Mouse (Mus musculus) E14TG2a.4 (cell line): ENCODE data around the gene 3110040M04Rik.
A peak's percentile ranks its signal among the peaks of the same experiment; 100 is the strongest.

Source experiments
- H3K27me3 ChIP-seq: 2 replicates; pipeline ENCODE4 v1.6.1; 2014; ENCODE audit warnings: low read length, control low read depth; ENCODE audit not compliant: insufficient read depth
- H3K36me3 ChIP-seq: 2 replicates; pipeline ENCODE4 v1.6.1; 2014; ENCODE audit warnings: low read length, control low read depth; ENCODE audit not compliant: insufficient read depth
- H3K4me1 ChIP-seq: replicated peaks from 2 replicates; pipeline ENCODE4 v1.6.1; 2014; ENCODE audit warnings: low read depth, low read length, control low read depth
- H3K4me3 ChIP-seq: replicated peaks from 2 replicates; pipeline ENCODE4 v1.5.1; 2014; ENCODE audit warnings: mild to moderate bottlenecking, low read length
- H3K9me3 ChIP-seq: 2 replicates; pipeline ENCODE4 v1.6.1; 2014; ENCODE audit warnings: low read length, control low read depth
- CTCF ChIP-seq: conservative IDR thresholded peaks from 2 replicates; pipeline ENCODE4 v1.5.1; 2014; ENCODE audit warnings: low read length
- NANOG ChIP-seq: IDR thresholded peaks from 2 replicates; pipeline ENCODE4 v1.6.1; 2014; ENCODE audit warnings: borderline replicate concordance, low read length, mixed read lengths
- POU5F1 ChIP-seq: IDR thresholded peaks from 2 replicates; pipeline ENCODE4 v1.6.1; 2014; ENCODE audit warnings: low read length, borderline replicate concordance

Gene 3110040M04Rik

DNA sequence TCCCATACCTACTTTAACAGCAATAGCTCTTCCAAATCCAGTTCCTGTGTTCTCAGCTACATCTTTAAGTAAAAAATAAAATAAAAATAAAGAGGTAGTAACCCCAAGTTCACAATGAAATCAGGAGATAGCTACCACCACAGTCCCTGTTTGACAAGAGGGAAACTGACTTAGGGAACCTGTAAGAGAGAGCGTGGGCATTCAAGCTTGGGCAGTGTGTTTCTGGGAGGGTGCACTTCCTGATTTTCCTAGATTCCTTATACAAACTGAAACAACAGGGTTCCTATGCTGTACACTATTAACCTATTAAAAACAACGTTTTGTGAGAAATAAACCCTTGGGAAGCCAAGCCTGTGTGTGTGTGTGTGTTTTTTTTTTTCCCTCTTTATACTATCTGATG is 10.9 kb downstream of the 3110040M04Rik start:
- no peaks in the 10 kb centered on the region for H3K36me3 ChIP-seq
- no peak for TF ChIP-seq CTCF
- TF ChIP-seq NANOG, result no peak
- TF ChIP-seq POU5F1, result no peak

GRCm38 (mm10) chr1:151215985-151216384 is 12.1 kb downstream of the 3110040M04Rik start:
- Histone ChIP-seq H3K27me3 (no peaks in the 10 kb centered on the region), H3K4me1 (peaks cover 22% of the 10 kb centered on the region), H3K4me3 (no peak overlapping the region), H3K36me3 (no peaks in the 10 kb centered on the region), H3K9me3 (no peaks in the 10 kb centered on the region)
- no peak for TF ChIP-seq CTCF
- no peak for TF ChIP-seq NANOG
- TF ChIP-seq POU5F1, result no peak

More for the DNA sequence above, 10.9 kb downstream of the 3110040M04Rik start:
- no peaks in the 10 kb centered on the region for H3K9me3 ChIP-seq
- H3K4me1 ChIP-seq, result peaks cover 15% of the 10 kb centered on the region
- no peaks in the 10 kb centered on the region for H3K27me3 ChIP-seq
- no peak overlapping the region for H3K4me3 ChIP-seq

- Histone ChIP-seq H3K27me3 (no peaks in the 10 kb centered on the region), H3K36me3 (no peaks in the 10 kb centered on the region), H3K4me1 (peaks cover 22% of the 10 kb centered on the region), H3K9me3 (no peaks in the 10 kb centered on the region), H3K4me3 (no peak overlapping the region)
- no peak for TF ChIP-seq POU5F1
- no peak for TF ChIP-seq NANOG
- no peak for TF ChIP-seq CTCF
These were observed 12.5 kb downstream of the 3110040M04Rik start for GRCm38 (mm10) chr1:151216417-151216816.

DNA sequence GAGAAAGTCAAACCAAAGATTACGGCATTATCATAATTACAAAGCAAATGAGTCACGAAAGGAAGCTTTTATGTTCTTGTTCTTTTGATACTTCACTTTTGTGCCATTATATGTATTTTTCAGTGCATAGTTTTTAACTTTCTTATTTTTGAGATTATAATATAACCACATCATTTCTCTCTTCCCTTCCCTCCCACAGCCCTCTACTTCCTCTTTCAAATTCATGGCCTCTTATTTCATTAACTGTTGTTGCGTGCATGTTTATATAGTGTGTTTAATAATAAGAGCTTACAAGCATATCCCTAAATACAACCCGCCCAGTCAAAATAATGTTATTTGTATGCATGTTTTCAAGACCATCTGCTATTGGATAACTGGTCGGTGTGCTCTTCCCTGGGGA is 15.1 kb downstream of the 3110040M04Rik start:
- Histone ChIP-seq H3K4me1 (peaks cover 22% of the 10 kb centered on the region), H3K27me3 (no peaks in the 10 kb centered on the region), H3K36me3 (no peaks in the 10 kb centered on the region), H3K9me3 (no peaks in the 10 kb centered on the region), H3K4me3 (no peak overlapping the region)
- TF ChIP-seq NANOG (no peak), CTCF (no peak), POU5F1 (no peak)

- Histone ChIP-seq H3K4me1 (peaks cover 22% of the 10 kb centered on the region), H3K4me3 (no peak overlapping the region), H3K9me3 (no peaks in the 10 kb centered on the region), H3K36me3 (no peaks in the 10 kb centered on the region), H3K27me3 (no peaks in the 10 kb centered on the region)
- TF ChIP-seq CTCF, result no peak
- peak; percentile 80; the same call in 1 of the 2 replicates for TF ChIP-seq NANOG
- TF ChIP-seq POU5F1, result peak; percentile 69; the same call in 1 of the 2 replicates
These were observed 16.2 kb downstream of the 3110040M04Rik start for GRCm38 (mm10) chr1:151220098-151220497.

GRCm38 (mm10) chr1:151222561-151223267 is 18.8 kb downstream of the 3110040M04Rik start:
- Histone ChIP-seq H3K4me1 (peaks cover 9% of the 10 kb centered on the region), H3K36me3 (no peaks in the 10 kb centered on the region), H3K27me3 (no peaks in the 10 kb centered on the region), H3K4me3 (no peak overlapping the region), H3K9me3 (no peaks in the 10 kb centered on the region)
- TF ChIP-seq POU5F1, result no peak
- TF ChIP-seq CTCF, result no peak
- TF ChIP-seq NANOG, result no peak

DNA sequence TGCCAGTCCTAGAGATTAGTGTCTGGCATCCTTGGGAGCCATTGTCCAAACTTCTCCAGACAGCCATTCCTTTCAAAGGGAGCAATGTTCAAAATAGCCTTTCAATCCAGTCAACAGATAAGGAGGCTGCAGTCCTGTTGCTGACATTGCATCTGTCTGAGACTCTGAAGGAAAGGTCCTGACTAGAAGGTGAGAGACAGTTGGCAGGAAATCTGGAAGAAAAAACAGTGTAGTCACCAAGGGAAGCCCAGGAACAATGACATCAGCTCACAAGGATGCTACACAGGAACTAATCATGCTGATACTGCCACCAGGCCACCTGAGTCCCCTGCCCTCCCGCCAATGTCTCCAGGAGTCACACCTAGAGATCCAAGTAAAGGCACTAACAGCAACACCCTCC is 19.5 kb downstream of the 3110040M04Rik start:
- TF ChIP-seq NANOG (no peak), CTCF (no peak), POU5F1 (no peak)
- peaks cover 9% of the 10 kb centered on the region for H3K4me1 ChIP-seq
- H3K36me3 ChIP-seq, result no peaks in the 10 kb centered on the region
- no peaks in the 10 kb centered on the region for H3K9me3 ChIP-seq
- no peak overlapping the region for H3K4me3 ChIP-seq
- H3K27me3 ChIP-seq, result no peaks in the 10 kb centered on the region

- Histone ChIP-seq H3K4me1 (peaks cover 9% of the 10 kb centered on the region), H3K36me3 (no peaks in the 10 kb centered on the region), H3K9me3 (no peaks in the 10 kb centered on the region), H3K4me3 (no peak overlapping the region), H3K27me3 (no peaks in the 10 kb centered on the region)
- TF ChIP-seq POU5F1 (no peak), NANOG (no peak), CTCF (no peak)
These were observed 20.6 kb downstream of the 3110040M04Rik start for GRCm38 (mm10) chr1:151224536-151224935.

GRCm38 (mm10) chr1:151227506-151227905 is 23.6 kb downstream of the 3110040M04Rik start:
- Histone ChIP-seq H3K9me3 (no peaks in the 10 kb centered on the region), H3K4me3 (no peak overlapping the region), H3K4me1 (no peaks in the 10 kb centered on the region; the same call in 1 of the 2 replicates), H3K36me3 (no peaks in the 10 kb centered on the region), H3K27me3 (no peaks in the 10 kb centered on the region)
- TF ChIP-seq CTCF, result no peak
- TF ChIP-seq POU5F1, result no peak
- TF ChIP-seq NANOG, result no peak
